Mouse (Mus musculus): Measurements from ENCODE around the gene Fhit. TPM values are rescaled to one million over a fixed set of nuclear protein-coding genes. Genes with fewer than 3 reads are reported as not detected.
"Not testable (repeated sequence)": the region's sequence is repeated elsewhere in the genome, so short reads cannot be mapped to it uniquely, and the experiment has no call there.

Fhit gene
- polyA plus RNA-seq, 1 experiment, result 4.2 TPM

GRCm38 (mm10) chr14:9899494-9899893 is 1262.3 kb downstream of the Fhit start:
- DNase-seq (ENCODE audit: low read depth), result peak; percentile 11
- no peak for TF ChIP-seq CTCF (IDR thresholded peaks at IDR 0.05; ENCODE audit: borderline replicate concordance, extremely low read depth, insufficient read depth, insufficient read length)
- TF ChIP-seq POLR2A (IDR thresholded peaks at IDR 0.05; ENCODE audit: borderline replicate concordance, extremely low read depth, insufficient read depth, insufficient read length, poor library complexity, severe bottlenecking), result no peak

DNA sequence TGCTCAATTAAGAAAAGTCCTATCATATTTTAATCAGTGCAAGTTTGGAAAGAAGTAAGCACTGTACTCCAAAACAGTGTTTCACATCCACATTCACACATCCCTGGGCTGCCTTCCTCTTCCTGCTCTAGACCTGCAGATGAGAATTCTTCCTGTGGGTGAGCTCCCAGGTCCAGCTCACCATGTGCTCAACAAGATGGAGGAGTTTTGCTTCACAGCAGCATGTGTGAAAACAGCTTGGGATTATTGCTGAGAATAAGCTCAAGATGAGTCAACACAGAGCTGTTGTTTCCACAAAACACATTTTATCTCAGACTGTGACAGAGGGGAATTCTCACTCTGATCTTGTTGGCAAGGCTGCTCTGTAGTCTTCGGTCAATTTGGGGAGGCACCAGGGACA is 1265.3 kb downstream of the Fhit start:
- TF ChIP-seq POLR2A (IDR thresholded peaks at IDR 0.05; ENCODE audit: borderline replicate concordance, extremely low read depth, insufficient read depth, insufficient read length, poor library complexity, severe bottlenecking), result no peak
- TF ChIP-seq CTCF (IDR thresholded peaks at IDR 0.05; ENCODE audit: borderline replicate concordance, extremely low read depth, insufficient read depth, insufficient read length), result no peak
- no peak for DNase-seq (ENCODE audit: low read depth)

- TF ChIP-seq CTCF (IDR thresholded peaks at IDR 0.05; ENCODE audit: borderline replicate concordance, extremely low read depth, insufficient read depth, insufficient read length), result no peak
- no peak for TF ChIP-seq POLR2A (IDR thresholded peaks at IDR 0.05; ENCODE audit: borderline replicate concordance, extremely low read depth, insufficient read depth, insufficient read length, poor library complexity, severe bottlenecking)
- DNase-seq (ENCODE audit: low read depth), result no peak
Observed at GRCm38 (mm10) chr14:9852041-9852440, 1309.8 kb downstream of the Fhit start.

- no peak for DNase-seq (ENCODE audit: low read depth)
- no peak for TF ChIP-seq POLR2A (IDR thresholded peaks at IDR 0.05; ENCODE audit: borderline replicate concordance, extremely low read depth, insufficient read depth, insufficient read length, poor library complexity, severe bottlenecking)
- no peak for TF ChIP-seq CTCF (IDR thresholded peaks at IDR 0.05; ENCODE audit: borderline replicate concordance, extremely low read depth, insufficient read depth, insufficient read length)
Observed at GRCm38 (mm10) chr14:9832290-9832689, 1329.5 kb downstream of the Fhit start.

- DNase-seq (ENCODE audit: low read depth), result not testable (repeated sequence)
Observed at GRCm38 (mm10) chr14:9828699-9829240, 1333.1 kb downstream of the Fhit start.

DNA sequence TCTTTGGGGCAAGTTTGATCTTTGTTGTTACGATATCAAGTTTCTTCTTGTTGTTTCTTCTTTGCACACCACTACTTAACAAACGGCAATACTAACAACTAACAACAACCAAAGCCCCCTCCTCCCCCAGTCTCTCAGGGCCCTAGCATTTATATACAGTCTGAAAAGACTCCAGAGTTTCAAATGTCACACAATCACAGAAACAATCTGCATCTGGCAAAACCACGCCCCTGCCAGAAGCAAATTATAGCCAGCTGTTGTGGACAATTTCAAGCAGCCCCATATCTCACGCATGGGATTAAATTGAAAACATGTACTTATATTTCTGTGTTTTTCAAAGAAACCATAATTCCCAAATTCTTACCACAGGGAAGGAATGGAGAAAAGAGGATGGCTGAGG is 1345.9 kb downstream of the Fhit start:
- TF ChIP-seq POLR2A (IDR thresholded peaks at IDR 0.05; ENCODE audit: borderline replicate concordance, extremely low read depth, insufficient read depth, insufficient read length, poor library complexity, severe bottlenecking) (no peak), CTCF (IDR thresholded peaks at IDR 0.05; ENCODE audit: borderline replicate concordance, extremely low read depth, insufficient read depth, insufficient read length) (no peak)
- no peak for DNase-seq (ENCODE audit: low read depth)

- DNase-seq (ENCODE audit: low read depth), result peak; percentile 85
- TF ChIP-seq POLR2A (IDR thresholded peaks at IDR 0.05; ENCODE audit: borderline replicate concordance, extremely low read depth, insufficient read depth, insufficient read length, poor library complexity, severe bottlenecking), result no peak
- no peak for TF ChIP-seq CTCF (IDR thresholded peaks at IDR 0.05; ENCODE audit: borderline replicate concordance, extremely low read depth, insufficient read depth, insufficient read length)
Observed at GRCm38 (mm10) chr14:9811847-9812321, 1350.0 kb downstream of the Fhit start.

DNA sequence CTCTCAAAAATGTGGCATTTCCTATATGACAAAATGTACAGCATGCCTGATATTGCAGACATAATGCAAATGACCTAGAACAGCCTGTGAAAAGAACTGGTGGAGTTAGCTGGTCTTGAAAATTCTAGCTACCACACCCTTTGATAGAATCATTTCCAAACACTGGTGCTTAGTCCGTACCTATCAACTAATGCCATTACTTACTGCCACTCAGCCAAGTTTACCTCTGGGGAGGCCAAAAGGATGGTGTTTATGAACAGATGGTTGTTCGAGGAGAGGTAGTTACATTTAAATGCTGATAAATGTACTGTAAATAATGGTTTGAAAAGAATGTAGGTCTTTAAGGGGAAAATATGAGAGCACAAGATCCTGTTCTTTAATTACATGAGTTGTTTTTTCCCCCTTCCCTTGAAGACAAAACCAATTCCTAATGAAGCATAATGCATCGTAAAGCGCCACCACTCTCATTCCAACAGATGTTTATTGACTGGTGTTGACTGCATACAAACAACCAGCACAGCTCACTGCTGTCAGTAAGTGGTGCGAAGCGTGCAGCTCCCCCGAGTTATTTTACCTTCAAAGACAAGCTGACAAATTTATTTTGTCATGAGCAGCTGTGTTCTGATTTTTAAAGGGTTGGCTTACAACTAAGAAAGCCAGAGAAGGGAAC is 1350.5 kb downstream of the Fhit start:
- DNase-seq (ENCODE audit: low read depth), result no peak
- TF ChIP-seq CTCF (IDR thresholded peaks at IDR 0.05; ENCODE audit: borderline replicate concordance, extremely low read depth, insufficient read depth, insufficient read length) (no peak), POLR2A (IDR thresholded peaks at IDR 0.05; ENCODE audit: borderline replicate concordance, extremely low read depth, insufficient read depth, insufficient read length, poor library complexity, severe bottlenecking) (no peak)

DNA sequence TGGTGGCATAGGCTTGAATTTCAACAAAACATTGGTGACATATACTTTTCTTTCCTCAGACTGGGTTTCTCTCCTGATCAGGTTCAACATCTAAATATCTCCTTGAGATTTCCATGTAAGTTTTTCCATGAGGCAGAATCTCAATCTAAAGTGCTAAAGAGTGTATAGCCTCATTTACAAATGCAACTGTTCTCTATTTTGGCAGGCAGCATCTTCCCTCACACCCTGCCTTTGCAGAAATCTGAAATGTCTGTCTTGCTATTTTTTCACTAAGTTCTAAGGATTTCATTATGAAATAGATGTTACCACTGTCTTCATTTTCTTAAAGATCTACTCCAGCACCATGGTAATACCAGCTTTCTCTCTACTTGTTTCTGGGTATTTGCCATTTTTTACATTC is 1368.4 kb downstream of the Fhit start:
- no peak for DNase-seq (ENCODE audit: low read depth)
- TF ChIP-seq CTCF (IDR thresholded peaks at IDR 0.05; ENCODE audit: borderline replicate concordance, extremely low read depth, insufficient read depth, insufficient read length) (no peak), POLR2A (IDR thresholded peaks at IDR 0.05; ENCODE audit: borderline replicate concordance, extremely low read depth, insufficient read depth, insufficient read length, poor library complexity, severe bottlenecking) (no peak)

DNA sequence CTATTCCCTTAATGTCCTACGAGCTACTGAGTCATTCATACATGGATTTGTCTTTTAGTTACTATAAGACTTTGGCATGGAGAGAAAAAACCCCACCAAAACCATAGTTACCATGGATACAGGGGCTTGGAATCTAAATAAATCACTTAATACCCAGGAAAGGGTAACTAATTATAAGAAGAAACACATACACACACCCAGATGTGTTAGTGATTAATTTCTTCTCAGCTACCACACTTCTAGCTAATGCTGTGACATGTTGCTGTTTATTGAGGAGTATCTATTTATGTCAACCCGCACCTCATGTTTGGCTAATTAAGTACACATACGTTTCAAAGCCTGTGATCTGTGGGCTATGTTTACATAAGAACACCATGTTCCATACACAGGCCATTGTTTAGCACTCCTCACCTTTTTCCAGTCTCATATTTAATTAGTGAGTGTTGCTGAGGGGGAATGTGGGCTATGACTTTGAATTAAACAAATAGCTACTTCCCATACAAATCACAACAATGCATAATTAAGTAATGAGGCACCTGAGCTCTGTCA is 1373.4 kb downstream of the Fhit start:
- TF ChIP-seq POLR2A (IDR thresholded peaks at IDR 0.05; ENCODE audit: borderline replicate concordance, extremely low read depth, insufficient read depth, insufficient read length, poor library complexity, severe bottlenecking) (no peak), CTCF (IDR thresholded peaks at IDR 0.05; ENCODE audit: borderline replicate concordance, extremely low read depth, insufficient read depth, insufficient read length) (no peak)
- peak; percentile 50 for DNase-seq (ENCODE audit: low read depth)

DNA sequence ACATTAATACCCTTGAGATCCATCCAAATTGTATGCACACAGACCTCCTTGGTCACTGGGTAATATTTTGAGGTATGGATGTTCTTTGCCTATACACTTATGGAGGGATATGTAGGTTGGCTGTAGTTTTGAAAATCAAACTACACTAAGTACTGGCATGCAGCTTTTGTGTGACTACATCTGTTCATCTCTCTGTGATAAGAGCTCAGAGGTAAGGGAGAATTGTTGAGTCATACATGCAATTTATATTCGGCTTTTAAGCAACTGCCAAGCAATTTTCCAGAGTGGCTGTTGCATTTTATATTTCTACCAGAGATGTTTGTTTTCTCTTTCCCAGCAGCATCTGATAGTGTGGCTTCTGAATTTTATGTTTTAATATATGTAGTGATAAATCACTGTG is 1374.4 kb downstream of the Fhit start:
- DNase-seq (ENCODE audit: low read depth), result peak; percentile 14
- TF ChIP-seq CTCF (IDR thresholded peaks at IDR 0.05; ENCODE audit: borderline replicate concordance, extremely low read depth, insufficient read depth, insufficient read length), result no peak
- no peak for TF ChIP-seq POLR2A (IDR thresholded peaks at IDR 0.05; ENCODE audit: borderline replicate concordance, extremely low read depth, insufficient read depth, insufficient read length, poor library complexity, severe bottlenecking)

DNA sequence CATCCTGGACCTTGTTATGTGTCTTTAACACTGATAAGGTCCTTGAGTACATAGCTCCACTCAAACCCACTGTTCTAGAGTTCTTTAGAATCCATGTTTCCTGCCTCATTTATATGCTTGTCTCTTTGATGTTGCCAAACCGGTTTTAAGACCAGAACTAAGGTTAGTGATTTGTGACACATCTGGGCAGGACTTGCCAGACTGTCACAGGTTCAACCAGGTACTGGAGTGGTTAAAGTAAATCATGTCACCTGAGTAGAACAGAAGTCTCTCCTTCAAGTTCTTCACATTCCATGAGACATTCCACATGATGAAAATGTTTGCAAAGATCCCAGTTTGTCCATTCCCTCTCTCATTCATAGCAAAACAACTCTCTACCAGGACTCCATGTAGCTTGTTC is 1376.0 kb downstream of the Fhit start:
- TF ChIP-seq CTCF (IDR thresholded peaks at IDR 0.05; ENCODE audit: borderline replicate concordance, extremely low read depth, insufficient read depth, insufficient read length) (no peak), POLR2A (IDR thresholded peaks at IDR 0.05; ENCODE audit: borderline replicate concordance, extremely low read depth, insufficient read depth, insufficient read length, poor library complexity, severe bottlenecking) (no peak)

More for the DNA sequence above, 1376.0 kb downstream of the Fhit start:
- no peak for DNase-seq (ENCODE audit: low read depth)
